Mouse (Mus musculus) thymus, adult 2 months (tissue): ENCODE measurements at regions not wholly inside any gene's neighbourhood (a gene's known extent, or its start where the extent isn't known, plus 50 kb on each side); places are given as distances from the start of the nearest gene placed in this dataset.

ENCODE experiments used
- DNase-seq: peaks from one replicate; pipeline ENCODE4 v3.0.0; 2021
- H3K27ac ChIP-seq: fragments of 200-500 bp; 2 replicates; pipeline ENCODE4 v1.5.1; 2012; ENCODE audit warnings: low read length, control low read depth; ENCODE audit not compliant: control insufficient read depth, insufficient read depth
- H3K27me3 ChIP-seq: fragments of 200-500 bp; 2 replicates; pipeline ENCODE4 v1.6.1; 2012; ENCODE audit warnings: mild to moderate bottlenecking, low read length, moderate library complexity, mixed read lengths; ENCODE audit not compliant: control insufficient read depth, insufficient read depth
- H3K36me3 ChIP-seq: fragments of 200-500 bp; 2 replicates; pipeline ENCODE4 v1.6.1; 2012; ENCODE audit warnings: mild to moderate bottlenecking, low read length, moderate library complexity; ENCODE audit not compliant: control insufficient read depth, insufficient read depth
- H3K4me1 ChIP-seq: fragments of 200-500 bp; replicated peaks from 2 replicates; pipeline ENCODE4 v1.6.1; 2012; ENCODE audit warnings: low read length; ENCODE audit not compliant: control insufficient read depth, insufficient read depth
- H3K4me3 ChIP-seq: fragments of 200-500 bp; 2 replicates; pipeline ENCODE4 v1.5.1; 2012; ENCODE audit warnings: mild to moderate bottlenecking, low read length, control low read depth, moderate library complexity; ENCODE audit not compliant: control insufficient read depth, insufficient read depth
- CTCF ChIP-seq: fragments of 200-500 bp; IDR thresholded peaks from 2 replicates; pipeline ENCODE4 v1.5.1; 2012; ENCODE audit warnings: mild to moderate bottlenecking, control low read depth, low read length, moderate library complexity, borderline replicate concordance; ENCODE audit not compliant: control insufficient read depth, poor library complexity, insufficient read depth; ENCODE audit errors: extremely low read depth
- POLR2A ChIP-seq: fragments of 200-500 bp; IDR thresholded peaks from 2 replicates; pipeline ENCODE4 v1.6.1; 2012; ENCODE audit warnings: mild to moderate bottlenecking, low read length, control low read depth, moderate library complexity; ENCODE audit not compliant: control insufficient read depth, poor library complexity, insufficient read depth; ENCODE audit errors: extremely low read depth
- WGBS: fragments of 180-500 bp; shearing (Covaris S2); methylation state at CpG from one replicate; pipeline ENCODE4 v1.1.7; 2018; 5-methylcytosine and 5-hydroxymethylcytosine counted together

GRCm38 (mm10) chr10:111759505-111759904, 213.0 kb upstream of the Krr1 start:
- Histone ChIP-seq H3K4me1 (no peaks in the 10 kb centered on the region), H3K27ac (no peak overlapping the region), H3K27me3 (no peaks in the 10 kb centered on the region), H3K4me3 (no peak overlapping the region), H3K36me3 (no peaks in the 10 kb centered on the region)
- TF ChIP-seq CTCF (no peak), POLR2A (no peak)
- WGBS = 94% methylated on average over 3 of the region's 3 CpGs
- no peak for DNase-seq

GRCm38 (mm10) chr10:111762751-111763528, 209.5 kb upstream of the Krr1 start:
- TF ChIP-seq POLR2A (no peak), CTCF (no peak)
- Histone ChIP-seq H3K4me1 (no peaks in the 10 kb centered on the region), H3K27me3 (no peaks in the 10 kb centered on the region), H3K4me3 (no peak overlapping the region), H3K36me3 (no peaks in the 10 kb centered on the region), H3K27ac (no peak overlapping the region)
- no peak for DNase-seq
- 91% methylated on average over 8 of the region's 8 CpGs for WGBS

- no peak for DNase-seq
- Histone ChIP-seq H3K4me3 (no peak overlapping the region), H3K27ac (no peak overlapping the region), H3K4me1 (no peaks in the 10 kb centered on the region), H3K27me3 (no peaks in the 10 kb centered on the region), H3K36me3 (no peaks in the 10 kb centered on the region)
- 90% methylated on average over 7 of the region's 7 CpGs for WGBS
- TF ChIP-seq CTCF (no peak), POLR2A (no peak)
Observed at GRCm38 (mm10) chr10:111767011-111767720, 205.3 kb upstream of the Krr1 start.

GRCm38 (mm10) chr10:111767813-111768455, 204.5 kb upstream of the Krr1 start:
- no peaks in the 10 kb centered on the region for H3K27me3 ChIP-seq
- DNase-seq = no peak
- TF ChIP-seq POLR2A (no peak), CTCF (no peak)
- H3K36me3 ChIP-seq = no peaks in the 10 kb centered on the region
- no peak overlapping the region for H3K27ac ChIP-seq
- H3K4me1 ChIP-seq = no peaks in the 10 kb centered on the region
- H3K4me3 ChIP-seq = no peak overlapping the region
- 96% methylated on average over 14 of the region's 14 CpGs for WGBS

- no peaks in the 10 kb centered on the region for H3K36me3 ChIP-seq
- H3K4me1 ChIP-seq = no peaks in the 10 kb centered on the region
- no peak overlapping the region for H3K4me3 ChIP-seq
- H3K27ac ChIP-seq = no peak overlapping the region
- no peak for DNase-seq
- no peaks in the 10 kb centered on the region for H3K27me3 ChIP-seq
- WGBS = 76% methylated on average over 9 of the region's 9 CpGs
- no peak for TF ChIP-seq POLR2A
- no peak for TF ChIP-seq CTCF
Observed at GRCm38 (mm10) chr10:111769486-111770002, 202.9 kb upstream of the Krr1 start.

- DNase-seq = no peak
- 15% methylated on average over 2 of the region's 2 CpGs for WGBS
- Histone ChIP-seq H3K4me3 (no peak overlapping the region), H3K4me1 (no peaks in the 10 kb centered on the region), H3K27ac (no peak overlapping the region), H3K36me3 (no peaks in the 10 kb centered on the region), H3K27me3 (no peaks in the 10 kb centered on the region)
- TF ChIP-seq POLR2A = no peak
- TF ChIP-seq CTCF = no peak
Observed at GRCm38 (mm10) chr10:111770027-111770426, 202.4 kb upstream of the Krr1 start.
